Mouse (Mus musculus) midbrain, embryonic 14.5 days (tissue): Measurements from ENCODE around the gene Sptbn1. TPM values are rescaled to one million over a fixed set of nuclear protein-coding genes. Genes with fewer than 3 reads are reported as not detected.
A peak's percentile ranks its signal among the peaks of the same experiment; 100 is the strongest.

ENCODE experiments used
- ATAC-seq: fragments of 200-750 bp; cut with Nextera tagmentation; 2 replicates; pipeline ENCODE4 v1.8.0; 2017; ENCODE audit warnings: moderate number of reproducible peaks, moderate library complexity; ENCODE audit not compliant: low FRiP score, low TSS enrichment
- DNase-seq: peaks from one replicate; pipeline ENCODE4 v3.0.0-alpha.2; 2015
- H3K27ac ChIP-seq: fragments of 300-500 bp; sonication (generic); replicated peaks from 2 replicates; pipeline ENCODE4 v1.5.1; 2014; ENCODE audit warnings: mild to moderate bottlenecking, low read depth, low read length, moderate library complexity
- H3K27me3 ChIP-seq: fragments of 300-500 bp; sonication (generic); 2 replicates; pipeline ENCODE4 v1.6.1; 2014; ENCODE audit warnings: low read length, control low read depth, mixed read lengths; ENCODE audit not compliant: control insufficient read depth, insufficient read depth
- H3K36me3 ChIP-seq: fragments of 300-500 bp; sonication (generic); 2 replicates; pipeline ENCODE4 v1.6.1; 2014; ENCODE audit warnings: low read length, control low read depth; ENCODE audit not compliant: control insufficient read depth, insufficient read depth
- H3K4me1 ChIP-seq: fragments of 300-500 bp; sonication (generic); 2 replicates; pipeline ENCODE4 v1.6.1; 2014; ENCODE audit warnings: mild to moderate bottlenecking, antibody characterized with exemption, low read length, control low read depth; ENCODE audit not compliant: control insufficient read depth, insufficient read depth
- H3K4me2 ChIP-seq: fragments of 300-500 bp; sonication (generic); 2 replicates; pipeline ENCODE4 v1.6.1; 2014; ENCODE audit warnings: mild to moderate bottlenecking, low read length, moderate library complexity
- H3K4me3 ChIP-seq: fragments of 300-500 bp; sonication (generic); replicated peaks from 2 replicates; pipeline ENCODE4 v1.5.1; 2014; ENCODE audit warnings: low read depth, low read length
- H3K9ac ChIP-seq: fragments of 300-500 bp; sonication (generic); replicated peaks from 2 replicates; pipeline ENCODE4 v1.6.1; 2014; ENCODE audit warnings: mild to moderate bottlenecking, low read length, moderate library complexity
- H3K9me3 ChIP-seq: fragments of 300-500 bp; sonication (generic); 2 replicates; pipeline ENCODE4 v1.6.1; 2016; ENCODE audit warnings: low read length, control low read depth, mixed read lengths; ENCODE audit not compliant: control insufficient read depth
- WGBS: fragments of 180-500 bp; shearing (Covaris S2); extraction: QIAGEN DNeasy Blood & Tissue Kit; methylation state at CpG from one replicate; pipeline ENCODE4 v1.1.7; 2014; 5-methylcytosine and 5-hydroxymethylcytosine counted together
- polyA plus RNA-seq: library from polyadenylated mRNA; unstranded; fragments of >200 nt; fragmentation: Nextera tagmentation; extraction: Ambion mirVana; gene quantifications from 2 replicates; pipeline ENCODE4 v1.2.1, GENCODE M21; 2014

The Sptbn1 gene
- 152 and 181 TPM in 2 replicates for polyA plus RNA-seq

GRCm38 (mm10) chr11:30267892-30268647 is at the start of gene Sptbn1:
Gene Sptbn1, minus strand, starts transcription at chr11:30268175.
- peak; percentile 97 for DNase-seq
- Histone ChIP-seq H3K9ac (peak within 1 kb of the TSS; percentile 98), H3K4me3 (peak within 1 kb of the TSS; percentile 100), H3K27me3 (no peaks in the 10 kb centered on the region), H3K4me1 (peaks cover 26% of the 10 kb centered on the region), H3K4me2 (peak within 1 kb of the TSS; percentile 69), H3K9me3 (no peaks in the 10 kb centered on the region), H3K27ac (peak within 1 kb of the TSS; percentile 97), H3K36me3 (no peaks in the 10 kb centered on the region)
- WGBS, result under 1% methylated on average over 66 of the region's 81 CpGs
- peak; percentile 95 for ATAC-seq

- H3K9ac ChIP-seq, result no peak overlapping the region
- no peak overlapping the region for H3K27ac ChIP-seq
- DNase-seq (no peak), ATAC-seq (no peak)
- H3K36me3 ChIP-seq, result no peaks in the 10 kb centered on the region
- H3K27me3 ChIP-seq, result no peaks in the 10 kb centered on the region
- no peaks in the 10 kb centered on the region for H3K9me3 ChIP-seq
- no peaks in the 10 kb centered on the region for H3K4me1 ChIP-seq
- no peak overlapping the region for H3K4me3 ChIP-seq
- no peak overlapping the region for H3K4me2 ChIP-seq
Observed at GRCm38 (mm10) chr11:30294279-30294678, 26.3 kb upstream of the Sptbn1 start.

- WGBS, result 96% methylated on average over 3 of the region's 3 CpGs
- H3K9me3 ChIP-seq, result no peaks in the 10 kb centered on the region
- H3K4me3 ChIP-seq, result no peak overlapping the region
- H3K9ac ChIP-seq, result no peak overlapping the region
- ATAC-seq (no peak), DNase-seq (no peak)
- H3K36me3 ChIP-seq, result no peaks in the 10 kb centered on the region
- H3K27ac ChIP-seq, result no peak overlapping the region
- H3K4me1 ChIP-seq, result no peaks in the 10 kb centered on the region
- H3K27me3 ChIP-seq, result no peaks in the 10 kb centered on the region
- H3K4me2 ChIP-seq, result no peak overlapping the region
Observed at GRCm38 (mm10) chr11:30292221-30293160, 24.5 kb upstream of the Sptbn1 start.

- H3K9me3 ChIP-seq, result no peaks in the 10 kb centered on the region
- H3K4me3 ChIP-seq, result no peak overlapping the region
- no peaks in the 10 kb centered on the region for H3K4me1 ChIP-seq
- DNase-seq, result no peak
- WGBS, result 64% methylated on average over 8 of the region's 8 CpGs
- no peaks in the 10 kb centered on the region for H3K36me3 ChIP-seq
- no peaks in the 10 kb centered on the region for H3K27me3 ChIP-seq
- H3K4me2 ChIP-seq, result no peak overlapping the region
- ATAC-seq, result no peak
- no peak overlapping the region for H3K27ac ChIP-seq
- H3K9ac ChIP-seq, result no peak overlapping the region
Observed at GRCm38 (mm10) chr11:30291155-30291554, 23.2 kb upstream of the Sptbn1 start.

- DNase-seq (peak; percentile 5), ATAC-seq (no peak)
- no peak overlapping the region for H3K9ac ChIP-seq
- no peaks in the 10 kb centered on the region for H3K27me3 ChIP-seq
- no peaks in the 10 kb centered on the region for H3K4me1 ChIP-seq
- H3K4me3 ChIP-seq, result no peak overlapping the region
- H3K27ac ChIP-seq, result no peak overlapping the region
- no peaks in the 10 kb centered on the region for H3K9me3 ChIP-seq
- WGBS, result 47% methylated on average over 7 of the region's 7 CpGs
- H3K4me2 ChIP-seq, result no peak overlapping the region
- H3K36me3 ChIP-seq, result no peaks in the 10 kb centered on the region
Observed at GRCm38 (mm10) chr11:30289470-30290431, 21.8 kb upstream of the Sptbn1 start.

GRCm38 (mm10) chr11:30288075-30288474 is 20.1 kb upstream of the Sptbn1 start:
- H3K9me3 ChIP-seq, result no peaks in the 10 kb centered on the region
- 94% methylated on average over 2 of the region's 2 CpGs for WGBS
- H3K36me3 ChIP-seq, result no peaks in the 10 kb centered on the region
- no peak for DNase-seq
- H3K27ac ChIP-seq, result no peak overlapping the region
- no peak overlapping the region for H3K4me2 ChIP-seq
- no peak overlapping the region for H3K4me3 ChIP-seq
- H3K27me3 ChIP-seq, result no peaks in the 10 kb centered on the region
- H3K9ac ChIP-seq, result no peak overlapping the region
- H3K4me1 ChIP-seq, result no peaks in the 10 kb centered on the region
- ATAC-seq, result no peak

GRCm38 (mm10) chr11:30283710-30284109 is 15.7 kb upstream of the Sptbn1 start:
- no peaks in the 10 kb centered on the region for H3K4me1 ChIP-seq
- H3K9ac ChIP-seq, result no peak overlapping the region
- no peak for DNase-seq
- no peak overlapping the region for H3K4me3 ChIP-seq
- no peaks in the 10 kb centered on the region for H3K36me3 ChIP-seq
- H3K27ac ChIP-seq, result no peak overlapping the region
- H3K9me3 ChIP-seq, result no peaks in the 10 kb centered on the region
- H3K27me3 ChIP-seq, result no peaks in the 10 kb centered on the region
- 59% methylated on average over 2 of the region's 2 CpGs for WGBS
- H3K4me2 ChIP-seq, result no peak overlapping the region
- ATAC-seq, result no peak

GRCm38 (mm10) chr11:30281096-30281495 is 13.1 kb upstream of the Sptbn1 start:
- Histone ChIP-seq H3K4me3 (no peak overlapping the region), H3K27ac (no peak overlapping the region), H3K9me3 (no peaks in the 10 kb centered on the region), H3K4me2 (no peak overlapping the region), H3K4me1 (no peaks in the 10 kb centered on the region), H3K36me3 (no peaks in the 10 kb centered on the region), H3K9ac (no peak overlapping the region), H3K27me3 (no peaks in the 10 kb centered on the region)
- ATAC-seq, result no peak
- 91% methylated on average over 5 of the region's 5 CpGs for WGBS
- DNase-seq, result no peak
